ENCODE assay signal across 28 mouse cellular contexts in genomic region chr2:33208134-33208533, GRCm38 (mm10). TPM values are rescaled to one million over a fixed set of nuclear protein-coding genes. Genes with fewer than 3 reads are reported as not detected.
A peak's percentile ranks its signal among the peaks of the same experiment; 100 is the strongest.
DNase-seq lines count a peak whose midpoint lies in the region; ATAC-seq and TF ChIP-seq lines count a peak whose summit lies in the region.
"Had no signal": no experiment of that assay in that cellular context is flagged by ENCODE, and none has a peak within 500 bp of the region (broad histone marks: within the 10 kb centered on the region; RNA-seq: fewer than 3 reads in every experiment).

No protein-coding gene starts in this region.

- H3K4me2 ChIP-seq in kidney, embryonic 15.5 days = no peak overlapping the region
- no peak overlapping the region for H3K4me2 ChIP-seq in kidney, embryonic 14.5 days (replicated peaks; ENCODE audit: low read depth, low read length)
- H3K4me2 ChIP-seq: embryonic facial prominence, embryonic 13.5 days; forebrain, embryonic 12.5 days; forebrain, embryonic 15.5 days; hindbrain, embryonic 12.5 days; hindbrain, embryonic 15.5 days had no signal

- no peaks in the 10 kb centered on the region for H3K36me3 ChIP-seq in kidney, embryonic 15.5 days
- no peaks in the 10 kb centered on the region for H3K36me3 ChIP-seq in kidney, embryonic 14.5 days (ENCODE audit: control insufficient read depth, insufficient read depth, low read length)
- H3K36me3 ChIP-seq in macrophage (ENCODE audit: inconsistent target) = no peaks in the 10 kb centered on the region
- H3K36me3 ChIP-seq: embryonic facial prominence, embryonic 10.5 days; embryonic facial prominence, embryonic 13.5 days; forebrain, embryonic 12.5 days; forebrain, embryonic 15.5 days; heart, embryonic 10.5 days; hindbrain, embryonic 12.5 days; hindbrain, embryonic 15.5 days had no signal

- H3K9ac ChIP-seq in kidney, embryonic 15.5 days = no peak overlapping the region
- no peak overlapping the region for H3K9ac ChIP-seq in kidney, embryonic 14.5 days (ENCODE audit: low read depth, low read length)
- H3K9ac ChIP-seq: embryonic facial prominence, embryonic 13.5 days; forebrain, embryonic 12.5 days; forebrain, embryonic 15.5 days; hindbrain, embryonic 12.5 days; hindbrain, embryonic 15.5 days had no signal

- WGBS in kidney, embryonic 15.5 days = 76% methylated on average over 5 of the region's 5 CpGs
- 80% methylated on average over 5 of the region's 5 CpGs for WGBS in kidney, embryonic 14.5 days
- WGBS in macrophage (ENCODE audit: missing documents) = 92% methylated on average over 5 of the region's 5 CpGs
- WGBS in lung, adult 2 months = 77% methylated on average over 5 of the region's 5 CpGs

- H3K79me2 ChIP-seq in macrophage (ENCODE audit: inconsistent target) = no peaks in the 10 kb centered on the region

- TF ChIP-seq CTCF in bone marrow macrophage, adult 2 months (IDR thresholded peaks at IDR 0.05; ENCODE audit: low read depth, low read length) = no peak
- TF ChIP-seq CTCF in lung, adult 2 months (IDR thresholded peaks at IDR 0.05; ENCODE audit: insufficient read depth, low read length) = no peak

- H3K4me3 ChIP-seq in kidney, embryonic 15.5 days (replicated peaks) = no peak overlapping the region
- H3K4me3 ChIP-seq in kidney, embryonic 14.5 days (ENCODE audit: low read length) = no peak overlapping the region
- H3K4me3 ChIP-seq in bone marrow macrophage, adult 2 months (ENCODE audit: insufficient read depth, low read length) = no peak overlapping the region
- no peak overlapping the region for H3K4me3 ChIP-seq in macrophage (ENCODE audit: inconsistent target)
- no peak overlapping the region for H3K4me3 ChIP-seq in lung, adult 2 months (replicated peaks; ENCODE audit: extremely low read depth, low read depth, low read length)
- H3K4me3 ChIP-seq: embryonic facial prominence, embryonic 10.5 days; embryonic facial prominence, embryonic 13.5 days; erythroblast, embryonic 14.5 days; forebrain, embryonic 12.5 days; forebrain, embryonic 15.5 days; heart, embryonic 10.5 days; hindbrain, embryonic 12.5 days; hindbrain, embryonic 15.5 days had no signal

- H3K9me3 ChIP-seq in kidney, embryonic 15.5 days (replicated peaks) = no peaks in the 10 kb centered on the region
- no peaks in the 10 kb centered on the region for H3K9me3 ChIP-seq in kidney, embryonic 14.5 days (ENCODE audit: control insufficient read depth, low read length)
- H3K9me3 ChIP-seq: embryonic facial prominence, embryonic 10.5 days; embryonic facial prominence, embryonic 13.5 days; forebrain, embryonic 12.5 days; forebrain, embryonic 15.5 days; heart, embryonic 10.5 days; hindbrain, embryonic 12.5 days; hindbrain, embryonic 15.5 days had no signal

- 0 out of 2 replicates have a peak overlapping the region, but pooled peaks have one; percentile 81 for H3K27ac ChIP-seq in kidney, embryonic 15.5 days
- no peak overlapping the region for H3K27ac ChIP-seq in kidney, embryonic 14.5 days (ENCODE audit: low read depth, low read length)
- peak overlapping the region; percentile 80; the same call in 1 of the 2 replicates for H3K27ac ChIP-seq in bone marrow macrophage, adult 2 months (ENCODE audit: insufficient read depth, low read depth, low read length)
- peak overlapping the region; percentile 83 for H3K27ac ChIP-seq in macrophage
- H3K27ac ChIP-seq: embryonic facial prominence, embryonic 10.5 days; embryonic facial prominence, embryonic 13.5 days; forebrain, embryonic 12.5 days; forebrain, embryonic 15.5 days; hindbrain, embryonic 15.5 days had no signal

- no peak for ATAC-seq in kidney, embryonic 15.5 days (replicated peaks; ENCODE audit: low FRiP score)
- ATAC-seq in kidney, embryonic 14.5 days (ENCODE audit: low FRiP score, low TSS enrichment) = no peak
- ATAC-seq in CD4-positive, CD25-positive, alpha-beta regulatory T cell, adult 4 months = peak; percentile 49
- ATAC-seq: forebrain, embryonic 15.5 days; intestine, embryonic 16.5 days; Patski had no signal

- TF ChIP-seq POLR2A in bone marrow macrophage, adult 2 months (IDR thresholded peaks at IDR 0.05; ENCODE audit: borderline replicate concordance, low read depth, low read length) = no peak
- TF ChIP-seq POLR2A in lung, adult 2 months (IDR thresholded peaks at IDR 0.05; ENCODE audit: borderline replicate concordance, extremely low read depth, low read depth, low read length) = no peak

- no peak for DNase-seq in lung, adult 2 months
- no peak for DNase-seq in cerebellum, adult 9-10 months
- DNase-seq in cerebellum, postnatal 14 days = no peak
- DNase-seq: adrenal gland, adult 8-10 months; adrenal gland, postnatal 25 days; cerebellum, adult 18-20 months; cerebellum, adult 9-11 months; cerebellum, postnatal 36 days; embryo, embryonic 11 days; gastrocnemius, postnatal 25 days; heart, adult 18-20 months; kidney, adult 18-20 months; kidney, adult 9 months had no signal

- peaks cover 54% of the 10 kb centered on the region for H3K4me1 ChIP-seq in kidney, embryonic 15.5 days
- H3K4me1 ChIP-seq in kidney, embryonic 14.5 days (ENCODE audit: control insufficient read depth, insufficient read depth, low read length) = peaks cover 19% of the 10 kb centered on the region
- H3K4me1 ChIP-seq in bone marrow macrophage, adult 2 months (ENCODE audit: control insufficient read depth, insufficient read depth, low read length) = peaks cover 51% of the 10 kb centered on the region
- peaks cover 18% of the 10 kb centered on the region for H3K4me1 ChIP-seq in lung, adult 2 months (ENCODE audit: control insufficient read depth, insufficient read depth, low read length)

- H3K27me3 ChIP-seq in kidney, embryonic 15.5 days = no peaks in the 10 kb centered on the region
- no peaks in the 10 kb centered on the region for H3K27me3 ChIP-seq in kidney, embryonic 14.5 days (ENCODE audit: control insufficient read depth, insufficient read depth, low read length)
- H3K27me3 ChIP-seq: embryonic facial prominence, embryonic 13.5 days; forebrain, embryonic 12.5 days; forebrain, embryonic 15.5 days; hindbrain, embryonic 12.5 days; hindbrain, embryonic 15.5 days; Patski had no signal

RNA-seq across cellular contexts. Expression of gene Angptl2, which starts 7.7 kb away (rescaled TPM):
- polyA plus RNA-seq in kidney, embryonic 15.5 days (2015; fragmentation: Nextera tagmentation; extraction: Ambion mirVana) = 35.0 and 40.9 TPM in 2 replicates
- polyA plus RNA-seq in kidney, embryonic 14.5 days (2014; fragmentation: Nextera tagmentation; extraction: Ambion mirVana) = 21.1 and 27.0 TPM in 2 replicates
- 10 to 100 TPM in 1 of 2 experiments, 1 to 10 TPM in 1; 7.6 to 16.5 TPM for polyA plus RNA-seq in CD4-positive, CD25-positive, alpha-beta regulatory T cell, adult 4 months (2017; shearing (Covaris generic))
- 13.1 and 15.1 TPM in 2 replicates for polyA plus RNA-seq in bone marrow macrophage, adult 2 months (2012; ENCODE audit: insufficient read depth, insufficient read length, missing spikeins)
- total RNA-seq in macrophage (2018; cell fraction: chromatin; rRNA removed) = 10 to 100 TPM in 6 of 26 experiments, 1 to 10 TPM in 14, under 1 TPM in 5, not detected in 1; 0.49 to 44.1 (median 3.7) TPM
- total RNA-seq in macrophage (2018; cell fraction: cytosol; rRNA removed) = 10 to 100 TPM in 13 of 26 experiments, 1 to 10 TPM in 13; 1.9 to 36.8 (median 12.2) TPM
- 10 to 100 TPM in 12 of 26 experiments, 1 to 10 TPM in 14; 2.5 to 46.6 (median 8.3) TPM for total RNA-seq in macrophage (2018; cell fraction: nucleus; rRNA removed)
- 12.4 to 25.8 TPM (median 25.7 TPM) in 3 replicates for polyA plus RNA-seq in macrophage (2018)
- 76.0 and 98.5 TPM in 2 replicates for polyA plus RNA-seq in lung, adult 2 months (2012; rRNA removed)
- polyA plus RNA-seq: erythroblast, embryonic 14.5 days had no signal
